Mouse (Mus musculus): Measurements from ENCODE around the gene Tuba1b.
A peak's percentile ranks its signal among the peaks of the same experiment; 100 is the strongest.
"Not testable (repeated sequence)": the region's sequence is repeated elsewhere in the genome, so short reads cannot be mapped to it uniquely, and the experiment has no call there.

The Tuba1b gene

GRCm38 (mm10) chr15:98927566-98927965 lies 6.8 kb downstream of the Tuba1b start:
- no peak for DNase-seq (ENCODE audit: low spot score in 2 of 2)

DNA sequence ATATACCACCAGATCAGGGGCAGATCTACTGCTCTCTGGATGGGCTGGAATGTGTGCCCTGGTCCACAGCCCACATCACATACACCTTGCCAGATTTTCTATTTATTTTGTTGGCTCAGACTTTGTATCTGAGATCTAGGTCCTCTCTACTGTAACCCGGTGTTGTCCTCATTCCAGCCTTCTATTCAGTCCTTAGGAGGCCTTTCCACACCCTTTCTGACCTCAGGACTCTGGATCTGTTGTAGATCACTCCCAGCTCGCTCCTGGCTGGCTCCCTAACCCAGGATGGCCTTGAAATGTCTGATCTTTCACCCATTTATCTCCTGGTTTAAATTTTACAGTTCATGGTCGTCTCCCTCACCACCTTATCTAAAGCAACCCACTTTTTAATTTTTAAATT lies 9.7 kb downstream of the Tuba1b start:
- DNase-seq (ENCODE audit: low spot score in 2 of 2), result no peak

- DNase-seq (ENCODE audit: low spot score in 2 of 2), result no peak
Observed at GRCm38 (mm10) chr15:98923031-98923537, 11.3 kb downstream of the Tuba1b start.

GRCm38 (mm10) chr15:98922581-98922980 lies 11.8 kb downstream of the Tuba1b start:
- DNase-seq (ENCODE audit: low spot score in 2 of 2), result no peak

DNA sequence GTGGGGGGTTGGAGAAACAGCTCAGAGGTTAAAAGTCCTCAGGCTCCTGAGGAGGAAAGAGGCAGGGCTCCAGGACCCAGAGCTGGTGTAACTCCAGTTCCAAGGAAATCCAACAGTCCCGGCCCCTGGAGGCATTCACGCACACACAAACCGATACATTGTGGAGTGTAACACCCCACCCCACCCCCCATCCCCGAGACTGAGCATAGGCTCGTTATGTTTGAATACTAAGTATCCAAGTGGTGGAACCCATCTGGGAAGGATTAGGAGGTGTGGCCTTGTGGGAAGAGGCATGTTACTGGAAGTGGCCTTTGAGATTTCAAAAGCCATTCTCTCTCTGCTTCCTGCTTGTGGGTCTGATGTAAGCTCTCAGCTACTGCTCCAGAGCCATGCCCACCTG lies 12.9 kb downstream of the Tuba1b start:
- no peak for DNase-seq (ENCODE audit: low spot score in 2 of 2)

DNA sequence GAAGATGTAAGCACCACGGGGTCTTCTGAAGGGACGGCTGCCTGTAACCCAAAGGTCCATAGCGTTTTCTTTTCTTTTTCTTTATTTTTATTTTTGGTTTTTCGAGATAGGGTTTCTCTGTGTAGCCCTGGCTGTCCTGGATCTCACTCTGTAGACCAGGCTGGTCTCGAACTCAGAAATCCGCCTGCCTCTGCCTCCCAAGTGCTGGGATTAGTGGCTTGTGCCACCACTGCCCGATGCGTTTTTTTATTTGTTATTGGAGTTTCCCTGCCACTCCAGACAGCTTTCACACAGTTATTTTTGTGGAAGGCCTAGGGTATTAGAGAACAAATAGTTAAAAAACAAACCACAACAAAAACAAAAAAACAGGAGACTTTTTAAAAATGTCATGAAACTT lies 15.9 kb downstream of the Tuba1b start:
- DNase-seq (ENCODE audit: low spot score in 2 of 2), result not testable (repeated sequence)

GRCm38 (mm10) chr15:98917538-98918498 lies 16.5 kb downstream of the Tuba1b start, which contains the start of gene Lmbr1l:
Lmbr1l (minus strand) TSS chr15:98918231.
- peak; percentile 99 for DNase-seq (ENCODE audit: low spot score in 2 of 2)

DNA sequence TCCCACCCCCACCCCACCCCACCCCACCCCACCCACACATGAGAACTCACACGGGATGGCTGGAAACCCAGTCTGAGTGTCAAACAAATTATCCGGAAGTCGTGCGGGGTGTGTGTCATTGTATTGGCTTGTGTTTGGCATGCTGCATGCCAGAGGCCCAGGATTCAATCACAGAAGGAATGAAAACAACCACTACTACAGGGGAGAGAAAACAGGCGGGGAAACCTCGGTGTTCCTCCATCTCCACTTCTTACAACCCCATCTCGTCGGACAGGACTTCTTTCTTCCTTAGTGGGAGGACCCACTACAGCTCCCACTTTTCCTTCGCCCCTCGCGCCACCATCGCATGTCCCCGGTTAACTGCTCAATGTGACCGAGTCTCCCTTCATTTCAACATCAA lies 17.3 kb downstream of the Tuba1b start:
- DNase-seq (ENCODE audit: low spot score in 2 of 2), result no peak

DNA sequence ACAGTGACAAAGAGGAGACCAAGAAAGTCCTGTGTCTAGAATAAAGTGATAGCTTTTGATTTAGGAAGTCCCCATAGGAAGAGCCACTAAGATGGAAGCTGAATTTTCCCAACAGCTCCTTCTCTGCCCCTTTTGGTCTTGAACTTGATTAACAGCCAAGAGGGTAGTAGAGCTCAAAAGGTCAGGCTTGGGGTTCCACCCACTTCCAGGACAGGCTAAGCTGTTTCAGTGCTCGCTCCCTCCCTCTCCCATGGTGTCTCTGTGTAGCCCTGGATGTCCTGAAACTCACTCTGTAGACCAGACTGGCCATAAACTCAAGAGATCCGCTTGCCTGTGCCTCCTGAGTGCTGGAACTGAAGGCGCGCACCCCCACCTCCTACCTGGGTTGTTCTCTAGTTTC lies 18.3 kb downstream of the Tuba1b start:
- no peak for DNase-seq (ENCODE audit: low spot score in 2 of 2)

- no peak for DNase-seq (ENCODE audit: low spot score in 2 of 2)
Observed at GRCm38 (mm10) chr15:98914903-98915302, 19.5 kb downstream of the Tuba1b start.

GRCm38 (mm10) chr15:98904692-98905091 lies 29.7 kb downstream of the Tuba1b start:
- DNase-seq (ENCODE audit: low spot score in 2 of 2), result no peak

DNA sequence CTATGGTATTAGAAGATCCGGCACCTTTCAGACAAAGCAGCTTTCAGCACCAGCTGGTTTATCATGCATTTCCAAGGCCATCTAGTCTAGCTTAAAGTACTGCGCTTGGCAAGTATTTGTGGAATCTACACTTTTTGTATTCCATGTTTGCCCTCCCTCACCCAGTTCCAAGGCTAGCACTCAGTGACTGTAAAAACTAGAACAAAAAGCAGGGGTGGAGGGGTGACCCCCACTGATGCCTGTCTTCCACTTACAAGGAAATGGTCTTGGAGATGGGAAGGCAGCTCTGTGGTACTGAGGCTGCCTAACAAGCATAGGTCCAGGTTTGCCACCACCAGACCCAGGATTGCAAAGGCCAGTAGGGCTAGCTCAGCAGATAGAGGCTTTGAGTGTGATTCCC lies 31.8 kb downstream of the Tuba1b start:
- DNase-seq (ENCODE audit: low spot score in 2 of 2), result no peak

DNA sequence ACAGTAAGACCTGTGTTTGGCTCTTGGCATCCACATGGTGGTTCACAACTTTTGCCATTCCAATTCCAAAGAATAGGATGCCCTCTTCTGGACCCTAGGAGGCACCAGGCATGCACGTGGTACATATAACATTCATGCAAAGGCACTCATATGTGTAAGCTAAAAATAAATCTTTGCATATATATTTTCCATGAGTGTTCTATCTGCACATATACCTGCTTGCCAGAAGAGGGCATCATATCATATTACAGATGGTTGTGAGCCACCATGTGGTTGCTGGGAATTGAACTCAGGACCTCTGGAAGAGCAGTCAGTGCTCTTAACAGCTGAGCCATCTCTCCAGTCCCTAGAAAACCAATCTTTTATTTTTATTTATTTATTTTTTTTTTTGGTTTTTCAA lies 32.8 kb downstream of the Tuba1b start:
- no peak for DNase-seq (ENCODE audit: low spot score in 2 of 2)

DNA sequence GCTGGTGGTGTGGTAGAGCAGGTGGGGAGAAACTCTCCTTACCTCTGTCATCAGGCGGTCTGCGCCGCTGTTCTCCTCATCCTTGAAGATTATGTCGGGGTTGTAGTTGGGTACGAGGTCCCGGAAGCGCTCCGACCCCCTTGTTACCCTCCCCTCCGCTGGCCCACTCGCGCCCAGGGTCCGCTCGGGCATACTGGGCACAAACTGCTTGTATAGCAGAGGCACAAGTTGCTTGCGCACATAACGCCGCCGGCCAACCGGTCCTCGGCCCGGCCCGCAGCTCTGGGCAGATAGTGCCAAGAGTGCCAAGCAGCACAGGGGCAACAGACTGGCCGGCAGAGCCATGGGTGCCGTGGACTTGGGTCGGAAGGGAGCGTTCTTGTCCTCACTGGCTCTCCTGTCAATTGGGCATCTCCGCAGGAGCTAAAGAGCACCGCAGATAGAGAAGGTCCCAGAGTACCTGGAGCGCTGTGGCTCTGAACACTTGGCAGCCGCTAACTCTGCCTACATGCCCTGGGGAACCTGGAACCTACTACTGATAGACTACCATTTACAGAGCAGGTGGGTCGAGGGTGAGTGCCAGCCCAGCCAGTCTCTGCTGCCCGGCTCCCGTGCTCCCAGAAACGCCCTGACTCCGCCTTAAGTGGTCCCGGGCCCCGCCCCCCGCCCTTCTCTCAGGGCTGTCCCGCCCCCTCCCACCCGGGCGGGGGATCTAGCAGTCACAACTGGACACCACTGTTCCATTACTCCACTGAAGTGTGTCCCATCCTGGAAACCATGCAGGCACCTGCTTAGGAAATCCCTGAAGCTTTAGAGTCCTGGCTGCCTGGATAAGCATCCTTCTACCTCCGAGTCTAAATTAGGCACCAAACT lies 36.2 kb downstream of the Tuba1b start, which contains the start of gene Dhh:
Dhh (minus strand) TSS at position 613 of the 873 bp plus-strand sequence.
- no peak for DNase-seq (ENCODE audit: low spot score in 2 of 2)

DNA sequence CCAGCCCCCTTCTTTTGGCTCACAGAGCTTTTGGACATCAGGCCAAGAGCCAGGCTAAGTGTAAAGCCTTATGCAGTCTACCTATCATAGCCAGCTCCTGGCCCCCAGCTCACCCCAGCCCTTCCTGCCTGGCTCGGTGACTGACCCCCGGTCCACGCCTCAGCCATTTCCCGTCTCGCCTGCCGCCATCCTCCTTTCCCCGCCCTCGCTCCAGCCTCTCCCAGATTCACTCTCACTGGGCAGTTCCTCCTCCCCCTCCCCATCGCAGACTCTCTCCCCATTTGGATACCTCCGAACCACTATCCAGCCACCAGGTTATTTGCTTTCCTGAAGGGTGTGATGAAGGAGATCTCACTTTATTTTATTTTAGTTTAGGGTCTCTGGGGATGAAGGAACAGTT lies 36.9 kb downstream of the Tuba1b start:
- no peak for DNase-seq (ENCODE audit: low spot score in 2 of 2)

DNA sequence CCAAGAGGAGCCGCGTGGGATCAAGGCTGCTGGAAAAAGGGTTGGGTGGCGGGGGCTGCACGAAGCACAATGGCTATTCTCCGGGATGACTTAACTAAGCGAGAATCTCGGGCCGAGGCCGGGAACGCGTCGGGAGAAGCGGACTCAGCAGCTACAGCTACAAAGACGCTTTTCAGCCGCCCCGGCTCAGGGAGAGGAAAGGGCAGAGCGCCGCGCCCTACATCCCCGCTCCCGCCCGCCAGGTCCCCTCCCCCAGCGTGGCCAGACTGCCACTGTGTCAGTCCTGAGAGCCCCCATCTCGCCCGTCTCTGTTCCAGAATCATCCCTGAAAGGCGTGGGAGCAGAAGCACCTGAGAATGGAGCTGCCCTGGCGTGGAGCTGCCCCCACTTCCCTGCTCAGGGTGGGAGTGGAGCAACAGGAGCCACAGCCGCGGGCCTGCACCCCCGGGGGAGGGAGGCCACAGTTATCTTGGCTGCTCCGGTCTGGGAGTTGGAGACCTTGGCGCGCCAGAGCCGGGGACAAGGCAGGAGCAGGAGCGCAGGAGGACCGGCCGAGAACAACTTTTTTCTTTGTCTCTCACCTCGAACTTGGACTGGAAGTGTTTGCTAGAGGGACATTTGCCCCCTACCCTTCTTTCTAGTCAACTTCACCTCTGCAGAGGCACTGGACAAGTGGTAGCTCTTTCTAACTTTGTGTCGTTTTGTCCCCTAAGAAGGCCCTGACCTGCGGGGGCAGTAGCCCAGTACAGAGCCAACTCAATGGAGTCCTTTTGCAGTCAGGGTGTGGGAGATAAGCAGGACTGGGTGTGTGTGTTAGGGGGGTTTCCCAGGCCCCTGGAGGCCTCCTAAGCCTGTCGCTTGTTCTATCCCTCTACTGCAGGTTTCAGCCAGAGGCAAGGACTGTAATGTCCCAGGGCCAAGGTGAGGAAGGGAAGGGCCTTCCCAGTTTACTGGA lies 38.5 kb downstream of the Tuba1b start:
- DNase-seq (ENCODE audit: low spot score in 2 of 2), result no peak

DNA sequence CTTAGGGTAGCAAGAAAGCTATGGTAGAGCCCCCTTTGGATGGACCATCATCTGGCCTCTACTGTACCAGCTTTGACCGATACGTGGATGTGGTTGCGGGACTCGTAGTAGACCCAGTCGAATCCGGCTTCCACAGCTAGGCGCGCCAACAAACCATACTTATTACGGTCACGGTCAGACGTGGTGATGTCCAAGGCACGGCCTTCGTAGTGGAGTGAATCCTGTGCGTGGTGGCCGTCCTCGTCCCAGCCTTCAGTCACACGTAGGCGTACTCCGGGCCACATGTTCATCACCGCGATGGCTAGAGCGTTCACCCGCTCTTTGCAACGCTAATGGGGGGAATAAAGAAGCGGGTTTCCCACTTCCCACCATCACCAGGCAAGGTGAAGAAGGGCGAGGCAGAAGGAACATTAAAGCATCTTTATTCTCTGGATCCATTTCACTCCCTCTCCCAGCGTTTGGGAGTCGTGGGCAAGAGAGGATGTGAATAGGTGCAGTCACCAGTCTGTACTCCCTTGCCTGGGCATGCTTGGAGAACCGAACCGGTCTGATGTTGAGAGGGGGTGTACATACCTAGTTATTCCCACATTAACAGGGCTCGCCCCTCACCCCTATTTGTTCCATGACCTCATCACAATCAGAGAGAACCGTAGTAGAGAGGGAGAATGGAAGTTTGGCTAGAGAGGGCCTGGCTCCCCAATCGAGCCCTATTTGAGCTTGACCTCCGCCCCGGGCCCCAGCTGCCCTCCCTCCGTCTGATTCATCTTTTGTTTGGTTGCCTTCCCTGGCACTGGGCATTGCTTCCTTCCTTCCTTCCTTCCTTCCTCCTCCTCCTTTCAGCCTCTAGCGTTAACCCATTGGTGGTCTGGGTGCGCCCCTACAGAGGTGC lies 39.4 kb downstream of the Tuba1b start:
- no peak for DNase-seq (ENCODE audit: low spot score in 2 of 2)

DNA sequence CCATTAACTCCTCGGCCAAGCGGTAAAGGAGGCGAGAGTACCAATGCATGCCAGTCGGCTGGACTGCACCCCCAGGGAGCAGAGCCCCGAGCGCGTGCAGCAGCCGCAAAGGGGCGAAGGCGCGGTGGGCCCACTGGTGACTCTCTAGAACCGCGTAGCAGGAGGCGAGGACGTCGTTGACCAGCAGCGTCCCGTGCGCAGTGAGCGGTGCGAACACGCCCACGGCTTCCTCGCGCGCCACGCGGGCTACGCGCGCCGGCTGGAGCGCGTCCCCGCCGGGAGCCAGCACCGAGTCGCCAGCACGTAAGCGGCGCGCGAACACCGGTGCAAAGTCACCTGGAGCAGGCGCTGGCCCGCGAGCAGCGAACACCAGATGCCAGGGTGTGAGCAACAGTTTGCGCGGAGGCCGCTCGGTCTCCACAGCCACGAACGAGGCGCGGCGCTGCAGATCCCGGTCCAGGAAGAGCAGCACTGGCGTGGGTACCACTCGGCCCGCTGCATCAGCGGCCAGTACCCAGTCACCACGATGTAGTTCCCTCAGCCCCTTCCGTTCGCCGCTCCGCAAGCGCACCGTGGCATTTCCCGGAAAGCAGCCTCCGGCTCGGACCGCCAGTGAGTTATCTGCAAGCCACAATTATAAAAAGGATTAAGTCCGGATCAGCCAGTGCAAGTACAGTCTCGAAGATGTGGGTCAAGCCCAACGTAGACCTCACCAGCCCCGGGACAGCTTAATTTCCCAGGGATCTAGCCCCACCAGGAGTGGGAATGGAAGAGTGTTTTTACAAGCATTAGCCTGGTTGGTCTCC lies 40.2 kb downstream of the Tuba1b start, which contains the start of gene Rhebl1:
Rhebl1 (minus strand) TSS at position 601 of the 806 bp plus-strand sequence.
- DNase-seq (ENCODE audit: low spot score in 2 of 2), result no peak

DNA sequence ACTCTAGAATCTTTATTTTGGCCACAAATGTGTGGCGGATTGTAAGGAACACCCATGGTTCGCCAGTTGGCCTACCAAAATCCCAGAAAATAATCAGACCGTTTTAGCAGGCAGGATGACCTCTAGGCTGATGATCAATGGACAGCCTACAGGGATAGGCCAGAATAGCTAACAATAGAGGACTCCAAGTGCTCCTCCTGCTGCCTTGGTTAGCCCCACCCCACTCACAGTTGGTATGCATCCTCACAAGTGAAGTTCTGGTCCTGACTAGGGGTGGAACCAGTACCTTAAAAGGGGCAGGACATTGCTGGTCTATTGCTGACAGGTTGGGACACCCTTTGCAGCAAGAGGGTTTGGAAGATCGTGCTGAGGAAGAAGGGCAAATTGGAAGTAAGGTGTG lies 41.3 kb downstream of the Tuba1b start:
- DNase-seq (ENCODE audit: low spot score in 2 of 2), result no peak
